Mouse (Mus musculus) hindbrain, embryonic 11.5 days (tissue): ENCODE measurements around the gene 5430419D17Rik. TPM values are rescaled to one million over a fixed set of nuclear protein-coding genes. Genes with fewer than 3 reads are reported as not detected.
A peak's percentile ranks its signal among the peaks of the same experiment; 100 is the strongest.

Source experiments
- ATAC-seq: fragments of 200-750 bp; cut with Nextera tagmentation; 2 replicates; pipeline ENCODE4 v1.8.0; 2017; ENCODE audit warnings: mild to moderate bottlenecking, moderate TSS enrichment, moderate library complexity; ENCODE audit not compliant: low FRiP score
- DNase-seq: peaks from one replicate; pipeline ENCODE4 v3.0.0-alpha.2; 2015; ENCODE audit warnings: low spot score
- H3K27ac ChIP-seq: fragments of 300-500 bp; sonication (generic); 2 replicates; pipeline ENCODE4 v1.5.1; 2014; ENCODE audit warnings: mild to moderate bottlenecking, low read depth, low read length
- H3K27me3 ChIP-seq: fragments of 300-500 bp; sonication (generic); 2 replicates; pipeline ENCODE4 v1.6.1; 2014; ENCODE audit warnings: mild to moderate bottlenecking, low read length, moderate library complexity, mixed read lengths; ENCODE audit not compliant: control insufficient read depth, insufficient read depth
- H3K36me3 ChIP-seq: fragments of 300-500 bp; sonication (generic); 2 replicates; pipeline ENCODE4 v1.6.1; 2014; ENCODE audit warnings: mild to moderate bottlenecking, low read length, moderate library complexity, mixed read lengths; ENCODE audit not compliant: control insufficient read depth, insufficient read depth
- H3K4me1 ChIP-seq: fragments of 300-500 bp; sonication (generic); replicated peaks from 2 replicates; pipeline ENCODE4 v1.6.1; 2014; ENCODE audit warnings: low read length, mixed read lengths; ENCODE audit not compliant: control insufficient read depth, insufficient read depth
- H3K4me2 ChIP-seq: fragments of 300-500 bp; sonication (generic); replicated peaks from 2 replicates; pipeline ENCODE4 v1.6.1; 2014; ENCODE audit warnings: mild to moderate bottlenecking, low read depth, low read length
- H3K4me3 ChIP-seq: fragments of 300-500 bp; sonication (generic); 2 replicates; pipeline ENCODE4 v1.5.1; 2014; ENCODE audit warnings: low read depth, low read length
- H3K9ac ChIP-seq: fragments of 300-500 bp; sonication (generic); 2 replicates; pipeline ENCODE4 v1.6.1; 2014; ENCODE audit warnings: low read depth, low read length
- H3K9me3 ChIP-seq: fragments of 300-500 bp; sonication (generic); 2 replicates; pipeline ENCODE4 v1.6.1; 2016; ENCODE audit warnings: low read length; ENCODE audit not compliant: control insufficient read depth
- WGBS: fragments of 180-500 bp; shearing (Covaris S2); extraction: QIAGEN DNeasy Blood & Tissue Kit; methylation state at CpG from one replicate; pipeline ENCODE4 v1.1.7; 2014; 5-methylcytosine and 5-hydroxymethylcytosine counted together
- polyA plus RNA-seq: library from polyadenylated mRNA; unstranded; fragments of >200 nt; fragmentation: Nextera tagmentation; extraction: Ambion mirVana; gene quantifications from 2 replicates; pipeline ENCODE4 v1.2.1, GENCODE M21; 2014

5430419D17Rik gene
- polyA plus RNA-seq, 1 experiment from 2014 or later: not detected

DNA sequence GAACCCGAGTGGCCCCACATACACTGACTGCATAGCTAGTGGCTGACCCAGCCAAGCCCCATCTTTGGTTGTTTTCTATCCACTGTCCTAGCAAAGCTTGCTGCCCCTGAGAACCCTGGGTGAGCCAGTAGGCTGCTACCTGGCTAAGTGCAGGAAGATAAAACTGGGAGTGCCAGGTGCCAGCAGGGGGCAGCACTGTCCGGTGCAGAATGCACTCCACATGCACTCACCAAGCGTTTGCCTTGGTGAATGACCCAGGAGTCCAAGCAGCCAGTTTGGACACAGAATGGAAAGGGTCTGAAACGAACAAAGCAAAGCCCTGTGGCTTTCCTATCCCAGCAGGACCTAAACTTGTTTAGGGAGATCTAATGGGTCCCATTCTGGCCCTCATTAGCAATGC, 8.5 kb downstream of the 5430419D17Rik start:
- ATAC-seq (no peak), DNase-seq (peak; percentile 54)
- Histone ChIP-seq H3K36me3 (no peaks in the 10 kb centered on the region), H3K4me1 (no peaks in the 10 kb centered on the region), H3K9ac (no peak overlapping the region), H3K4me2 (no peak overlapping the region), H3K27ac (no peak overlapping the region), H3K4me3 (no peak overlapping the region), H3K27me3 (no peaks in the 10 kb centered on the region), H3K9me3 (no peaks in the 10 kb centered on the region)
- WGBS: 46% methylated on average over 4 of the region's 4 CpGs

DNA sequence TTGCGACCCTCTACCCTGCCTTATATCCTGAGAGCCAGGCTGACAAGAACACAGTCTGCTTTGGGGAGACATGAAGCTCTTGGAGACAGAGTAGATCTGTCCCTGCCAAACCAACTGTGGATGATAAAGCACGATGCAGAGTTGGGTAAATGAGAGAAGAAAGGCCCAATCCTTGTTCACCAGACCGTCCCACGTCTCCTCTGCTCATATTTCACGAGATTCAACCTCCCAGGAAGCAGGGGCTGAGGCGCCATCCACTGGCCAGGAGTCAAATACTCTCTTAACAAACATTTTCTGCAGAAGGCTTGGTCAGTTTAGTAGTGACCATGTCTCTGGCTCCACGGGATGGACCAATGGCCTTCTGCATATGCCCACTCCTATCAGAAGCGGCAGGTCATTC, 10.1 kb downstream of the 5430419D17Rik start:
- Histone ChIP-seq H3K9ac (no peak overlapping the region), H3K36me3 (no peaks in the 10 kb centered on the region), H3K27me3 (no peaks in the 10 kb centered on the region), H3K27ac (no peak overlapping the region), H3K9me3 (no peaks in the 10 kb centered on the region), H3K4me3 (no peak overlapping the region), H3K4me2 (no peak overlapping the region), H3K4me1 (no peaks in the 10 kb centered on the region)
- WGBS: 71% methylated on average over 8 of the region's 8 CpGs
- DNase-seq (no peak), ATAC-seq (no peak)

DNA sequence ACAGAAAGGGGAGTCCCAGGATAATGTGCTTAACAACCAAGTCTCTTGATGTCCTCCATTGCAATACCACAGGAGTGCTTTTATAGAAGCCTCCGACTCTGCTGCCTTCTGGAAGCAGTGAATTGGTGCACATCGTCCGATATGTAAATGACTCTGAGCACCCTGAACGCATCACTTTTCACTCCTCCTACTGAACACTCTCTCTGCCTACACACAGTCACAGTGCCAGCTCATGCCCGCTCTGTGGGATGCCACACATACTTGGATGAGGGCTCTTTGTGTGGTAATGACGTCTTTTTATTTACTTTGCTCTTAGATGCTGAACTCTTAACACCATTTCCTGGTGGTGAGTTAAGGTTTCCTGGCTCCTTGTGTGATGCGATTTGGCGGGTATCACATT, 12.8 kb downstream of the 5430419D17Rik start:
- Histone ChIP-seq H3K4me1 (no peaks in the 10 kb centered on the region), H3K9ac (no peak overlapping the region), H3K36me3 (no peaks in the 10 kb centered on the region), H3K4me2 (no peak overlapping the region), H3K27me3 (no peaks in the 10 kb centered on the region), H3K27ac (no peak overlapping the region), H3K9me3 (no peaks in the 10 kb centered on the region), H3K4me3 (no peak overlapping the region)
- DNase-seq (no peak), ATAC-seq (no peak)
- 78% methylated on average over 8 of the region's 8 CpGs for WGBS

DNA sequence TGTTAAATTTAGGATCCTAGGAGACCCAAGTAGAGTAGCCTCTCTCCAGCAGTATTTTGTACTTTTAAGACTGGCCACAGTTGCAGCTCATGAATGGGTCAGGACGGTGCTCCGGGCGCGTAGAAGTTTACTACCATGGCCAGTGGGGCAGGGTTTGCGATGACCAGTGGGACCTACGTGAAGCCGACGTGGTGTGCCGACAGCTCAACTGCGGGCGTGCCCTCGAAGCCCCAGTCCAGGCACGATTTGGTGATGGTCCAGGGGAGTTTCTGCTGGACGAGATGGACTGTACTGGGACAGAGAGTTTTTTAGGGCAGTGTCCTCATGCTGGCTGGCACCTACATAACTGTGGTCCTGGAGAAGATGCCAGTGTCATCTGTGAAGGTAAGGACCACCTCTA, 13.8 kb downstream of the 5430419D17Rik start:
- no peaks in the 10 kb centered on the region for H3K9me3 ChIP-seq
- H3K27me3 ChIP-seq: no peaks in the 10 kb centered on the region
- no peak overlapping the region for H3K4me3 ChIP-seq
- H3K27ac ChIP-seq: no peak overlapping the region
- H3K36me3 ChIP-seq: no peaks in the 10 kb centered on the region
- no peak overlapping the region for H3K9ac ChIP-seq
- no peak overlapping the region for H3K4me2 ChIP-seq
- WGBS: 98% methylated on average over 14 of the region's 14 CpGs
- ATAC-seq: no peak
- no peak for DNase-seq
- no peaks in the 10 kb centered on the region for H3K4me1 ChIP-seq

DNA sequence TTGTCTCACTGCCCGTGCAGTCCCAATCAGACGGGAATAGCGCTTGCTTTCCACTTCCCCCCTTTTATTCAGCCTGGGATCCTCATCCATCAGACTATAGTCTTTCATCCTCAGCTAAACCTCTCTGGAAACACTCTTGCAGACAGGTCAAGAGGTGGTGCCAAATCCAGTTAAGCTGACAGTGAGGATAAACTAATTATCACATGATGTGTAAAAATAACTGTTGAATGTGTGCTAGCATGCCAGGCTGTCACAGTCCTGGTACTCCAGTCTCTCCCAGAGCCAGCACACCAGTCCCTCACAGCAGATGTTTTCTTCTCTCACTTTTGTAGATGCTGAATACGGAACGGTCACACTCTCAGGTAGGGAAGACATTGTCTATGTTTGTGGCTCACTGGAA, 48.9 kb downstream of the 5430419D17Rik start:
- H3K9ac ChIP-seq: no peak overlapping the region
- H3K9me3 ChIP-seq: no peaks in the 10 kb centered on the region
- no peak for ATAC-seq
- no peaks in the 10 kb centered on the region for H3K4me1 ChIP-seq
- no peak overlapping the region for H3K27ac ChIP-seq
- no peak for DNase-seq
- 82% methylated on average over 5 of the region's 5 CpGs for WGBS
- H3K4me3 ChIP-seq: no peak overlapping the region
- H3K36me3 ChIP-seq: no peaks in the 10 kb centered on the region
- no peak overlapping the region for H3K4me2 ChIP-seq
- H3K27me3 ChIP-seq: no peaks in the 10 kb centered on the region

DNA sequence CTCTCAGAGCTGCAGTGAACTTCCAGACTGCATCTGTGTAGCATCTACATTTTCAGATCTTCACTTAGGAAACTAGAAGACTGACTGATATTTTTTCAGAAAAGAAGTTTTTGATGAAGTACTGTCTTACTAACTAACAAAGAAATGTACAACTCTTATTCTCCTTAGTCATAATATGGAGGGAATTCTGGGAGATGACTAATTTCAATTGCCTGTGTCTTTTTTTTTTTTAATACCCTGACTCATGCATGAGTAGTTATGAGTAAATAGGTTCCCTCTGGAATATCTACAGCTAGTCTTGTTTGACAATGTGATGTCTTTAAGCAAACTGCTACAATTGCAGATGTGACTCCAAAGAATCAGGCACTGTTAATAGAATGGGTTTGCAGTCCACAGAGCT, 61.9 kb downstream of the 5430419D17Rik start:
- no peak for ATAC-seq
- Histone ChIP-seq H3K4me3 (no peak overlapping the region), H3K4me1 (no peaks in the 10 kb centered on the region), H3K36me3 (no peaks in the 10 kb centered on the region), H3K4me2 (no peak overlapping the region), H3K9ac (no peak overlapping the region), H3K9me3 (no peaks in the 10 kb centered on the region), H3K27ac (no peak overlapping the region), H3K27me3 (no peaks in the 10 kb centered on the region)
- DNase-seq: no peak

DNA sequence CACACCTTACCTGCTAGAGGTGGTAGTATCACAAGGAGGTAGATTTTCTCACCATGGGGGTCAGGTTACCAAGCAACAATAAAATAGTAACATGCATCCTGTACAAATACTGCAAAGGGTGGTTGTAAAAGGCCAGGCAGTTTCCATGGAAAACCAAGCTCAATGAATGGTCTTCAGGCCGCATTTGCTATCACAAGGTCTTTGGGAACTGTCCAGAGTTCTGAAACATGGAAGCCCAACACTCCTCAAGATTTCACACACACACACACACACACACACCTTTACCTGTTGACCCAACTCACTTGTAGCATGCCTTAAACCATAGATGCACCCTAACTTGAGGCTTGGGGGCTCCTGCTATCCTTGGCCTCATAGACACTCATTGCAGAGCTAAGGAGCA, 70.8 kb downstream of the 5430419D17Rik start:
- Histone ChIP-seq H3K4me3 (no peak overlapping the region), H3K9ac (no peak overlapping the region), H3K9me3 (no peaks in the 10 kb centered on the region), H3K36me3 (no peaks in the 10 kb centered on the region), H3K27ac (no peak overlapping the region), H3K4me2 (no peak overlapping the region), H3K27me3 (no peaks in the 10 kb centered on the region), H3K4me1 (no peaks in the 10 kb centered on the region)
- ATAC-seq (no peak), DNase-seq (peak; percentile 29)
- 24% methylated on average over 1 of the region's 1 CpGs for WGBS

DNA sequence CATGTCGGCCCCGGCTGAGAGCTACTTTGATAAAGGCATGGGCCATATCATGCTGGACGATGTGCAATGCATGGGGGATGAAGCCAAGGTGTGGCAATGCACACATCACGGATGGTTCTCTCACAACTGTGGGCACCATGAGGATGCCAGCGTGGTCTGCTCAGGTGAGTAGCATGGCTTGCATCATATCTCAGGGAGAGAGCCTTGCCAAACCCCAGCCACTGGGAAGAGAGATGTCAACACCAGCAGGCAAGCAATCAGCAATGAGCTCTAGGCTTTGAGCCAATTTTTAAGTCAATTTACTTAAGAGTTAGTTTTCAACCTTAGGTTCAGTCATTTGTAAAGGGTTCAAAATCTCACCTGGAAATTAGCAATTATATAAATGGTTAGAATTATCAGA, 82.6 kb downstream of the 5430419D17Rik start:
- Histone ChIP-seq H3K4me3 (no peak overlapping the region), H3K36me3 (no peaks in the 10 kb centered on the region), H3K9ac (no peak overlapping the region), H3K4me1 (no peaks in the 10 kb centered on the region), H3K27ac (no peak overlapping the region), H3K4me2 (no peak overlapping the region), H3K27me3 (no peaks in the 10 kb centered on the region), H3K9me3 (no peaks in the 10 kb centered on the region)
- ATAC-seq (no peak), DNase-seq (no peak)
- WGBS: 94% methylated on average over 5 of the region's 5 CpGs

DNA sequence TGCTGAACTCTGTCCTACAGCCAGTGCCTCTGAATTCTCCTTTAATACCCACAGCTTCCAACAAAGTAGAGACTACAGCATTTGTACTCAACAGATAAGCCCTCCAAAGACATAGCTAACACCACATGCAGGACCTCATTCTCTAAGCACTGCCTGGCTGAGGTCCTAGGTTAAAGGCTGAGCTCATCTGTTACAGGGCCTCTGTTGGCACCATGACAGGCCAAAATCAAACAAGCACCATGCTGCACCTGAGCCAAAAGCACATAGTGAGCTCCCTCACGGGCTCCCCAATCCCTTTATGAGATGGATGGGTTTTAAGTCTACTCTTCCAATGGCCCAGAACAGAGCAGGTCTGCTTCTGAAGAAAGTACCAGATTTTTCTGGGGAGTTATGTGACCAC, 83.1 kb downstream of the 5430419D17Rik start:
- H3K9me3 ChIP-seq: no peaks in the 10 kb centered on the region
- WGBS: 75% methylated on average over 1 of the region's 1 CpGs
- ATAC-seq (no peak), DNase-seq (no peak)
- H3K27ac ChIP-seq: no peak overlapping the region
- H3K27me3 ChIP-seq: no peaks in the 10 kb centered on the region
- no peak overlapping the region for H3K9ac ChIP-seq
- H3K36me3 ChIP-seq: no peaks in the 10 kb centered on the region
- no peak overlapping the region for H3K4me3 ChIP-seq
- H3K4me1 ChIP-seq: no peaks in the 10 kb centered on the region
- no peak overlapping the region for H3K4me2 ChIP-seq
